Mouse (Mus musculus) ES-E14 (cell line): ENCODE measurements around the gene Eef2. TPM values are rescaled to one million over a fixed set of nuclear protein-coding genes. Genes with fewer than 3 reads are reported as not detected.
"Not testable (repeated sequence)": the region's sequence is repeated elsewhere in the genome, so short reads cannot be mapped to it uniquely, and the experiment has no call there.

Experiments
- DNase-seq: peaks from one replicate; pipeline ENCODE4 v3.0.0-alpha.2; 2013; ENCODE audit warnings: low read depth, low spot score
- H3K27ac ChIP-seq: 2 replicates; pipeline ENCODE4 v1.5.1; 2012; ENCODE audit warnings: low read depth, mild to moderate bottlenecking, low read length, moderate library complexity, mixed read lengths; ENCODE audit not compliant: poor library complexity, insufficient read depth, severe bottlenecking
- H3K36me3 ChIP-seq: 2 replicates; pipeline ENCODE4 v1.6.1; 2012; ENCODE audit warnings: mild to moderate bottlenecking, low read length, moderate library complexity, mixed read lengths; ENCODE audit not compliant: control insufficient read depth, poor library complexity, insufficient read depth, severe bottlenecking
- H3K4me1 ChIP-seq, 2 experiments: fragments of 150-350 bp in 1 of 2; sonication (generic) in 1 of 2; 2 replicates each; pipeline ENCODE4 v1.6.1; 2012; ENCODE audit warnings: low read length in 2 of 2, mild to moderate bottlenecking in 1 of 2, mixed read lengths in 1 of 2; ENCODE audit not compliant: control insufficient read depth in 2 of 2, insufficient read depth in 2 of 2, poor library complexity in 1 of 2
- H3K4me3 ChIP-seq, 2 experiments: fragments of 150-350 bp in 1 of 2; sonication (generic) in 1 of 2; 2 replicates each; pipeline ENCODE4 v1.5.1; 2012; ENCODE audit warnings: low read length in 2 of 2, low read depth in 1 of 2, mild to moderate bottlenecking in 1 of 2, mixed read lengths in 1 of 2; ENCODE audit not compliant: insufficient read depth in 1 of 2, poor library complexity in 1 of 2, severe bottlenecking in 1 of 2
- H3K9ac ChIP-seq: 2 replicates; pipeline ENCODE4 v1.6.1; 2012; ENCODE audit warnings: low read depth, mild to moderate bottlenecking, low read length, mixed read lengths; ENCODE audit not compliant: poor library complexity, insufficient read depth, severe bottlenecking
- H3K9me3 ChIP-seq: fragments of 150-350 bp; sonication (generic); 2 replicates; pipeline ENCODE4 v1.6.1; 2012; ENCODE audit warnings: low read depth, mild to moderate bottlenecking, low read length; ENCODE audit not compliant: control insufficient read depth, insufficient read depth
- CHD2 ChIP-seq: IDR thresholded peaks from 2 replicates; pipeline ENCODE4 v1.6.1; 2014; ENCODE audit warnings: mild to moderate bottlenecking, low read depth, low read length, inconsistent platforms
- HCFC1 ChIP-seq: IDR thresholded peaks from 2 replicates; pipeline ENCODE4 v1.6.1; 2012; ENCODE audit warnings: low read length, inconsistent platforms, borderline replicate concordance; ENCODE audit not compliant: insufficient read depth
- MAFK ChIP-seq: IDR thresholded peaks from 2 replicates; pipeline ENCODE4 v1.6.1; 2014; ENCODE audit warnings: mild to moderate bottlenecking, low read depth, low read length, inconsistent platforms; ENCODE audit not compliant: insufficient read depth
- ZC3H11A ChIP-seq: IDR thresholded peaks from 2 replicates; pipeline ENCODE4 v1.6.1; 2012; ENCODE audit warnings: low read depth, mild to moderate bottlenecking, inconsistent platforms, low read length, borderline replicate concordance
- ZNF384 ChIP-seq: IDR thresholded peaks from 2 replicates; pipeline ENCODE4 v1.6.1; 2012; ENCODE audit warnings: low read depth, low read length, inconsistent platforms
- in situ Hi-C, 2 experiments: fragments of 600-800 bp; cut with MboI; formaldehyde crosslinking; loops; one replicate each; pipeline ENCODE4 v1.15.1; 2025; ENCODE audit warnings: low sequenced_read_pairs in 2 of 2, inconsistent platforms in 1 of 2; ENCODE audit not compliant: unreplicated experiment in 2 of 2
- total RNA-seq: library from RNA; depleted of rRNA; stranded (reverse); fragments of 300-350 nt; gene quantifications from 2 replicates; pipeline ENCODE4 v1.2.3, GENCODE M21; 2012

Eef2 gene
- total RNA-seq, 1 experiment, result 2,093 TPM

DNA sequence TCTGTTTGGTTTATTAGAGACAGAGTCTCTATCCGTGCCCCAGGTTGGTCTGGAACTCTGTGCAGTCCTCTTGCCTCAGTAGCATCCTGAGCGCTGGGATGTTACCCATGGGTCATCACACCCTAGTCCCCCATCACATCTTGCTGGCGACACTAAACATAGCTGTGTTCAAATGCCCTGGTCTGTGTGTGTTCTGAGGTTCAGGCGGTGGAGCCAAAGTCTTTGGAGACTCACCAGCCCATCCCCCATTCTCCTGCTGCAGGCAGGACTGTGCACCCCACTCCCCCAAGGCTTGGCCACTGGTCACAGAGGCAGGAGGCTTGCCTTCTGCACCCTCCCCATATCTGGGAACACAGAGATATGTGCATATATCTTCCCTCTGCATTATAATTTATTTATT lies 27.7 kb downstream of the Eef2 start:
- H3K36me3 ChIP-seq, result no peaks in the 10 kb centered on the region
- H3K27ac ChIP-seq, result no peak overlapping the region; the same call in 1 of the 2 replicates
- H3K9me3 ChIP-seq, result no peaks in the 10 kb centered on the region
- in situ Hi-C loops, result no loop called here
- no peak for DNase-seq
- no peak overlapping the region for H3K4me3 ChIP-seq
- TF ChIP-seq MAFK, result no peak
- TF ChIP-seq CHD2, result no peak
- no peak for TF ChIP-seq HCFC1
- TF ChIP-seq ZNF384, result no peak
- TF ChIP-seq ZC3H11A, result no peak
- H3K9ac ChIP-seq, result no peak overlapping the region
- no peaks in the 10 kb centered on the region for H3K4me1 ChIP-seq

- Histone ChIP-seq H3K9ac (no peak overlapping the region), H3K9me3 (no peaks in the 10 kb centered on the region), H3K27ac (no peak overlapping the region), H3K36me3 (no peaks in the 10 kb centered on the region), H3K4me3 (no peak overlapping the region), H3K4me1 (no peaks in the 10 kb centered on the region)
- in situ Hi-C loops, result no loop called here
- TF ChIP-seq HCFC1 (no peak), ZC3H11A (no peak), ZNF384 (no peak), MAFK (no peak), CHD2 (no peak)
- DNase-seq, result no peak
Measured at GRCm38 (mm10) chr10:81210154-81210553, 33.7 kb downstream of the Eef2 start.

- in situ Hi-C loops, result no loop called here
- no peak for DNase-seq
- H3K4me1 ChIP-seq, result peaks cover 0 to 2% of the 10 kb centered on the region in 2 experiments; a peak in 1 of 4 replicates
- H3K36me3 ChIP-seq, result no peaks in the 10 kb centered on the region
- H3K27ac ChIP-seq, result no peak overlapping the region
- H3K9ac ChIP-seq, result no peak overlapping the region
- H3K4me3 ChIP-seq, result 0 out of 4 replicates have a peak overlapping the region, but pooled peaks of 1 of the 2 experiments have one; percentile 35
- H3K9me3 ChIP-seq, result no peaks in the 10 kb centered on the region
- TF ChIP-seq HCFC1, result no peak
- no peak for TF ChIP-seq CHD2
- no peak for TF ChIP-seq ZC3H11A
Measured at GRCm38 (mm10) chr10:81216260-81216659, 39.8 kb downstream of the Eef2 start.

DNA sequence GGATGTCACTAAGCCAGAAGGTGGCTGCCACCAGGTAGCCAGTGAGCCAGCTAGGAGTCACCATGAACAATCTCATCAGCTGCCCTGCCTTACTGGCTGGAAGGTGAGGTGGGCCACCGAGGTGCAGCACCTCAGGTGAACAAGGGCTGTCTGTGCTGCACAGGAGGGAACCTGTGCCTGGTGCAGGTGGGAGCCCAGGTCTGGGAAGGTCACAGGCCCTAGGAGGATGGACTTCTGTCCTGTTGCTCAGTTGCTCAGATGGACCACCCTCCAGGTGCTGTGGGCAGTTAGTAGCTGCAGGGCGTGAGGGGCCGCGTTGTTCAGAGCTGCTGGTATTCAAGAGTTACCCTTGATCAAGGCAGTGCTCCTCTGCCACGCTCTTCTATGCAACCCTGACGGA lies 40.4 kb downstream of the Eef2 start:
- no peaks in the 10 kb centered on the region for H3K9me3 ChIP-seq
- no peak for TF ChIP-seq MAFK
- TF ChIP-seq ZNF384, result no peak
- no peak for TF ChIP-seq ZC3H11A
- TF ChIP-seq CHD2, result no peak
- no peak for TF ChIP-seq HCFC1
- peaks cover 0 to 2% of the 10 kb centered on the region in 2 experiments; a peak in 1 of 4 replicates for H3K4me1 ChIP-seq
- H3K36me3 ChIP-seq, result no peaks in the 10 kb centered on the region
- no peak overlapping the region for H3K4me3 ChIP-seq
- H3K27ac ChIP-seq, result no peak overlapping the region
- no peak overlapping the region for H3K9ac ChIP-seq
- DNase-seq, result no peak
- in situ Hi-C loops, result no loop called here

- H3K27ac ChIP-seq, DNase-seq, H3K36me3 ChIP-seq, H3K4me1 ChIP-seq, H3K9me3 ChIP-seq, in situ Hi-C loops, H3K4me3 ChIP-seq, H3K9ac ChIP-seq: not testable (repeated sequence)
Measured at GRCm38 (mm10) chr10:81217267-81217666, 40.8 kb downstream of the Eef2 start.
